Mouse (Mus musculus): ENCODE measurements around the gene Pdss2.

The Pdss2 gene

DNA sequence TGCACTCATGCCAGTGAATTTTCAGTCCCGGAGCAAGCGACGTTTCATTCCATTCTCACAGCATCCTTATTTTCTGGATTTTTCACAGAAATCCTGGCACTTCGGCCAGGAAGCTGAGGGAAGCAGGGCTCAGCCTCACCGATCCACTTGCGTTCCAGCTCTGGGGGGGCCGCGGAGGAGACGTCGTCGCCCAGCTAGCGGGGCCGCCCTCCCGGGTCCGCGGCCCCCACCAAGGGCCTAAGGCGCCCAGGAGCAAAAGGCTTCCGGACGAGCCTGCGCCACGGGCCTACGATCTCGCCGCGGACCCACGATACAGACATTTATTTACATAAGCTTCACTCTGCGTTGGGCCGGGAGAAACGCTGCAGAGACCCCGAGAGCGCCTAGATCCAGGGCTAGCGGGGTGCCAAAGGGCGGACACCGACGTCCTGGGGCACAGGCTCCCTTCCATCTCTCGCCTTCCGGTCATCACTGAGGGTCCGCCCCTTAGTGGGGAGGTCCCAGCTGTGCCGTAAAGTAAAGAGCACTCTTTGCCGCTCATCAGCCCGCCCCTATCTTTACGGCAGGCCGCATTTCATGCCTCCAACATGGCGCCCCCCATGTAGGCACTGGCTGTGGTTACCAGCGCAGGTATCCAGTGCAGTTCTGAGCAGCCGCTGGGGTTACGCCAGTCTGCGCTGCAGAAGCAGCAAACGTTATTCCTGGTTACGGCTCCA lies at the start of gene Pdss2:
Gene Pdss2 (plus strand): TSS at position 577 of the 716 bp plus-strand sequence.
- peak; percentile 93 for DNase-seq (ENCODE audit: extremely low spot score)

DNA sequence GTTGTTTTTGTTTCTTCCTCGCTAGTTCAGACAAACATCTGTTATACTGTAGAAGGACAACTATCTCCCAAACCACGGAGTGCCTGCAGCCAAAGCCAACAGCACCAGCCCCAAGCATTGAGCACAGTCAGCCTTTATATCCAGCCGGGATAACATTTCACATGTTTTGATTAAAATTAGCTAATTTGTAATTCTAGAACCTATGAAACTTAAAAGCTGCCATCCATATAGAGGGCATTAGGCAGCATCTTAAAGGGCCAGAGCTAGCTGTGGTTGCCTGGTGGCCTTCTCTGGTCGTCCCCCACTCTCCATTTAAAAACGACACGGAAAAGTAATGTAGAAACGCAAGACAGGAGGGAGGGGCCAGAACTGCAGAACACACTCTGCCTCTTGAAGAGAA lies 49.2 kb upstream of the Pdss2 start:
- DNase-seq (ENCODE audit: extremely low spot score), result no peak

GRCm38 (mm10) chr10:43172554-43172953 lies 48.7 kb upstream of the Pdss2 start:
- DNase-seq (ENCODE audit: extremely low spot score), result no peak

- peak; percentile 75 for DNase-seq (ENCODE audit: extremely low spot score)
These were observed 48.0 kb upstream of the Pdss2 start for GRCm38 (mm10) chr10:43173141-43173827.

GRCm38 (mm10) chr10:43173828-43174325 lies 47.4 kb upstream of the Pdss2 start:
- no peak for DNase-seq (ENCODE audit: extremely low spot score)

DNA sequence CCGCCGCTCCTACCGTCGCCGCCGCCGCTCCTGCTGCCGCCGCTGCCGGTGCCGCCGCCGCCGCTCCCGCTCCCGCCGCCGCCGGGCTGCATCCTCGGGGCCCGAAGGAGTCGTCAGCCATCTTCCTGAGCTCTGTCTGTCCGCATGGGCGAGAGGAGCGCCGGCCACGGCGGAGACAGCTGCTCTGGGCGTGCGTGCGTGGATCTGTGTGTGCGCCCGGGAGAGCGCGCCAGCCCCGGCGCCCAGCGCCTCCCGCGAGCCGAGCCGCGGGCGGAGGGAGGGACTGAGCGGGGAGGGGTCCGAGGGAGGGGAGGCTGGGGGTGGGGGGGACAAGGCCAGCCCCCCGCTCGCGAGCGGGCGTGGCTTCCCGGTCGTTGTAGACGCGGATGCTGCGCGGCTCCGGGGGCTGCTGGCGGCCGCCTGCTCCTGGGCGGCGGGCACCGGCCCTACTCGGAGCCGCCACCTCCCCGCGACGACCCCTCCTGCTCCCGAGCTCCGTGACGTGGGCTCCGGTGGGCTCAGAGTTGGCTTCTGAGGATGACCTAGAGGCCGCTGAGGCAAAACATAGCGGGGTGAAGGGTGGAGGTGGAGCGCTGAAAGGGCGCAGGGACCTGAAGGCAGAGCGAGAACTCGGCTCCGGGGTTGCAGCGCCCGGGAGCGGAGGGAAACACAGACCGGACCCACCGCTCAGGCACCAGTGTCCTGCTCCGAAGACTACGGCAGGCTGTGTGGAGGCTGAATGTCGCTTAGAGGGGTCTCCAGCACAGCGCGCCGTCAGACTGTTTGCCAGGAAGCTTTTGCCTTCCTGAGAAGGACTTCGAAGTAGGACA lies 46.7 kb upstream of the Pdss2 start, which contains the start of the genes Sobp and 9030612E09Rik:
Gene Sobp (minus strand): TSS at position 205 of the 830 bp plus-strand sequence.
Gene 9030612E09Rik (plus strand): TSS at position 379 of the 830 bp plus-strand sequence.
- DNase-seq (ENCODE audit: extremely low spot score), result peak; percentile 78

DNA sequence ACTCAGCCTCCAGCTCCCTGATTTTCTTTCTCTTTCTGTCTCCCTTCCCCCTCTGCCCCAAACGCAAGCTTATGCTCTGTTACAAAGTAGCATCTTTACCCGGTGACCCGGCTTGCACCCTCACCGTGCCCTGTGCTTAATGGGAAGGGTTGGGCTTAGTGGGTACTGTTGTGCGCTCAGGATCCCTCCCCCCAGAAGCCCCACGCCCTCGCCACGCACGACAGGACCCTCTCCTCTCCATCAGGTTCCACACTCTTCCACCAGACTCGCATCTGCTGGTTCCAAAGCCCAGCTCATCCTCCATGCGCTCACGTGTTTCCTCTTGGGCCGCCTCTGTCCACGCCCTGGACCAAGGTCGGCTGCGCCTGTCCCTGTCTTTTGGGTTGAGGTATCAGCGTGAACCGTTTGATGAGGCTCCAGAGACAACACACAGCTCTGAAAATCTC lies 46.1 kb upstream of the Pdss2 start:
- no peak for DNase-seq (ENCODE audit: extremely low spot score)

DNA sequence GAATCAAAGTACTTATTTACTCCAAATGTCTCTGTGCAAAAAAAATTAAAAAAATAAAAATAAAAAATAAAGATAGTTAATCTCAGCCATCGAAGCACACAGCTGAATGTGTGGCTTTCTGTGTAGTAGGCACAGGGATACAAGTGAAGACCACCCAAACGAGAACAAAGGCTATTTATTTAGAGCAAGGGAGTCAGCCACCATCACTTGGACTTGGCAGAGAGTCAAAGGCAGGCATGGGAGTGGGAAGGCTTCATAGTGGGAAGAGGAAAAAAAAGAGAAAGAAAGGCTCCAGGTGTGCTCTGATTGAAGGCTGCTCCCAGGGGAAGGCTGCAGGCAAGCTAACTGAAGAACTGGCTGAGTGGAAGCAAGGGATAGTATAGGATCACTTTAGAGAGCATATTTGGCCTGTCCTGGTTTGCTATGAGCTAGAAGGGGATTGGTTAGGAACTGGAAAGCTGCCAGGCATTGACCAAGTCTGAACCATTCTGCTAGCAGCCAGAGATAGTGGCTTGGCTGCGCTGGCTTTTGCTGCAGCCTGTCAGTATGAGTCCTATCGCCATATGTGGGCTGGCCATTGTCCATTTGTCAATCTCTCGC lies 40.9 kb upstream of the Pdss2 start:
- no peak for DNase-seq (ENCODE audit: extremely low spot score)

DNA sequence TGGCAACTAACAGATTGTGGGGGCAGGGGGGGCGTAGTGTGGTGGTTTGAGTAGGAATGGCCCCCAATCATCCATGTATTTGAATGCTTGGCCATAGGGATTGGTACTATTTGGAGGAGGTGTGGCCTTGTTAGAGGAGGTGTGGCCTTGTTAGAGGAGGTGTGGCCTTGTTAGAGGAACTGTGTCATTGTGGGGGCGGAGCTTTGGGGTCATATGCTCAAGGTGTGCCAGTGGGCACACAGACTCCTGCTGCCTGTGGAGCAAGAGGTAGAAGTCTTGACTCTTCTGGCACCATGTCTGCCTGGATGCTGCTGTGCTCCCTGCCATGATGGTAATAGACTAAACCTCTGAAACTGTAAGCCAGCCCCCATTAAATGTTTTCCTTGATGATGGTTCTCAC lies 21.1 kb upstream of the Pdss2 start:
- no peak for DNase-seq (ENCODE audit: extremely low spot score)

- no peak for DNase-seq (ENCODE audit: extremely low spot score)
These were observed 17.4 kb upstream of the Pdss2 start for GRCm38 (mm10) chr10:43203865-43204264.

- peak; percentile 25 for DNase-seq (ENCODE audit: extremely low spot score)
These were observed 9.4 kb upstream of the Pdss2 start for GRCm38 (mm10) chr10:43211866-43212265.

GRCm38 (mm10) chr10:43217361-43217900 lies 3.9 kb upstream of the Pdss2 start:
- DNase-seq (ENCODE audit: extremely low spot score), result no peak

DNA sequence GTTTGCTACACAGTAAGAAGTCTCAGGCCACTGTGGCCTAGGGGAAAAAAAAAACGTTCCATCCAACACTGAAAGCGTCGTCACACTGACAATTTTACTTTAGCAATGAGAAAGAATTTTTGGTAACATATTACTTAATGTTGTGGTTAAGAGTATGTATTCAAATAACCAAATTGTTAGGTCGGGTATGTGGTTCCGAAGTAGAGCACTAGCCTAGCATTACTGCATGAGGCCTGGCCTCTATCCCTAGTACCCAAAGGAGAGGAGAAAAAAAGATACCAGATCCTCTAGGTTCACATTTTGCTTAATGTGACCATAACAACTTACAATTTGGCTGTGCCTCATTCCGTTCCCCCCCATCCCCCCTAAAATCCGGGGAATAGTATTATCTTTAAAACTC lies 807 bp upstream of the Pdss2 start:
- peak; percentile 17 for DNase-seq (ENCODE audit: extremely low spot score)

DNA sequence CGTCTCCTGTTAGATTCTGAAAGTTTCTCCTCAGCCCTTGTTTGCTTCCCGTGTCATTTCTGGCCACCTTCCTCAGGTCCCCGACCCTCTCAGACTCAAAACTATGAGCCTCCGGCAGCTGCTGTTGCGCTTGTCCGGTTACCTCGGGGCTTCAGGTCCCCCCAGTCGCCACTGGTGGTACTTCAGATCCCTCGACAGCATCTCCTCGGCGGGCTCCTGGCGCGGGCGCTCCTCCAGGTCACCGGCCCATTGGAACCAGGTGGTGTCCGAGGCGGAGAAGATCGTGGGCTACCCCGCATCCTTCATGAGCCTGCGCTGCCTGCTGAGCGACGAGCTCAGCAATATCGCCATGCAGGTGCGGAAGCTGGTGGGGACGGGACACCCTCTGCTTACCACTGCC lies 373 bp downstream of the Pdss2 start:
- DNase-seq (ENCODE audit: extremely low spot score), result no peak

GRCm38 (mm10) chr10:43223391-43223790 lies 2.1 kb downstream of the Pdss2 start:
- DNase-seq (ENCODE audit: extremely low spot score), result no peak

- DNase-seq (ENCODE audit: extremely low spot score), result no peak
These were observed 5.1 kb downstream of the Pdss2 start for GRCm38 (mm10) chr10:43226391-43226790.

DNA sequence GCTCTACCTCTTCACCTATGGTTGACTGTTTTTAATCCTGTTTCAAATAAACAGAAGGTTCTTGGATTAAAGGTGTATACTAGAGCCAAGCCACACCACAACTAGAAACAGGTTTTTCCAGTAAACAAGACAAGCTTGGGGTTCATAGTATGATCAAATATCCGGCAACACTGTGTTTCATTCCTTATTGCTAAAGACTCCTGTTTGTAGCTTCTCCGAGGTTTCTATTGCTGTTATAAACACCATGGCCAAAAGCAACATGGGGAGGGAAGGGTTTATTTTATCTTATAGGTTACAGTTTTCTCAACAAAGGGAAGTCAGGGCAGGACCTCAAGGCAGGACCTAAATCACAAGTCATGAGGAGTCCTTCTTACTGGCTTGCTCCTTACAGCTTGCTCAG lies 8.0 kb downstream of the Pdss2 start:
- no peak for DNase-seq (ENCODE audit: extremely low spot score)

- DNase-seq (ENCODE audit: extremely low spot score), result no peak
These were observed 13.2 kb downstream of the Pdss2 start for GRCm38 (mm10) chr10:43234522-43234921.

- DNase-seq (ENCODE audit: extremely low spot score), result no peak
These were observed 13.7 kb downstream of the Pdss2 start for GRCm38 (mm10) chr10:43235011-43235410.

DNA sequence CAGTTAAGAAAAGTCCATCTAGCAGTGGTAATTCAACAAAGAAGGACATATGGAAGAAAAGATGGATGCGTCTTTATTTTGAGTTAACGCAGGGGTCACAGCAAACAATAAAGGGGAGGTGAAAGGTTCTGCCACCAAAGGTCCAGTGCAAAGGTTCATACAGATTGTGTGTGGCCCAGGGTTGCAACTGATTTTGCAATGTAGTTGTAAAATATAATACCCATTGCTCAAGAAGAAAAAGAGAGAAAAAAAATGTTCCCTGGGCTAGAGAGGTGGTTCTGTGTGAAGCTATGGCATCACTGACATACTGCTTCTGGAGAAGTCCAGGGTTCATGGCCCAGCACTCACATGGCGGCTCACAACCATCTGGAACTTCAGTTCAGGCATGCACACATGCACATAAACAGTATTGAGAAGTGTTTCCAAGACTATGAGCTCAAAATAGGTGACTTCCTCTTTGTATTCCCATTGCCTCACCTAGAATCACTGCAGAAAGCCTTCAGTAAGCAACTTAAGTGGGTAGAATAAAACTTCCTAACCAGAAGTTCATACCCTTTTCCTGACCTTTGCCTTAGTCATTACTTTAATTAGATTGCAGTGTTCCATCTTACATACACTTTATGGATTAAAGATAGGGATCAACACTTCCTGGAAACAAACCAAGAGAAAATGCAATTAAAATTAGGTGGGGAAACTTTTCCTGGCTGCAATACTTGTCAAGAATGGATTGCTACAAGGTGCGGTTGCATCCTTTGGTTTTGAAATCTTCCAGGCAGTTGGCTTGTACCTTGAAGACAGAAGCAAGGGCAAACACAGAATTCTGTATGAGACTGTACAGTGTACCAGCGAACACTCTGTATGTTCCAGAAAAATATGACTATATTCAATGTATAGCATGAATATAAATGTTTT lies 14.7 kb downstream of the Pdss2 start:
- no peak for DNase-seq (ENCODE audit: extremely low spot score)
